Mouse (Mus musculus) heart, adult 2 months (tissue): ENCODE results near the gene Spata19.

Source experiments
- CTCF ChIP-seq: fragments of 200-600 bp; IDR thresholded peaks from 2 replicates; pipeline ENCODE4 v1.8.1; 2022; ENCODE audit warnings: antibody characterized with exemption, mild to moderate bottlenecking, moderate library complexity
- POLR2A ChIP-seq: fragments of 200-500 bp; IDR thresholded peaks from 2 replicates; pipeline ENCODE4 v1.6.1; 2011; ENCODE audit warnings: mild to moderate bottlenecking, low read depth, low read length, control low read depth; ENCODE audit not compliant: insufficient read depth

DNA sequence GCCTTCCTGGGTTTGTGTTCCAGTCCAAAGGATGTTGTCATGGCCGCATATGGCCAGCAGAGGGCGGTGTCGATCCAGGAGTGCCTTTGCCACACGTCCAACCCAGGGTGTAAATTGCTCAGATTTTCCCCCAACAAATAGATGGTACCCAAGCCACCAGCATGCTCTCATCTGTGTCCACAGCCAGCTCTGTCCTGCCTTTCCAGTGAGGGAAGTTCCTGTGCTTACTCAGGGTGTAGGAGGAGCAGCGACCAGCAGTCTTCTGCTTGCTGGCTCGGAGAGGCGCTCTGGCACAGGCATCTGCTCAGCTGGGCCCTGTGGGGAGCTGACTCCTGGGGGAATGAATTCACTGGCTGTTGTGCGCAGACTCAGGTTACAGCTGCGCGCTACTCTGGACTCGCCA is 17.5 kb downstream of the Spata19 start:
- TF ChIP-seq POLR2A: no peak
- TF ChIP-seq CTCF: peak; percentile 78
